Mouse (Mus musculus): ENCODE results near the gene E330014E10Rik.
"Not testable (repeated sequence)": the region's sequence is repeated elsewhere in the genome, so short reads cannot be mapped to it uniquely, and the experiment has no call there.

The E330014E10Rik gene

DNA sequence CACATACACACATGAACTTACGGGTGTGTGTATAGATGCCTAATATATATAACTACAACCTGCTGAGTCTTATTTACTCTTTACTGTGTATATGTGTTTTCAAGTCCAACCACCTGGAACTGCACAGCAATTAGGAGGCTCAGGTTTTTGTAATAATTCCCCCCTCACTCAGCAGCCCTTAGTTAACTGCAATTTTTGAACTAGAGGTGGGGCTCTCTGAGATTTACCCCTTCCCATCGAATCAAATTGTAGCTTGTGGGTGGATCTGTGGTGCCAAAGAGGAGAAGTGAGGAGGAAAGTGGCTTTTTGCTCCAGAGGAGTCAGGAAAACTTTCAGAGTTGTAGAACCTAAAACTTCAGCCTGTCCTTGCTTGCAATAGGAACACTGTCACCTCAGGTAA is at the start of gene E330014E10Rik:
E330014E10Rik (plus strand) TSS at position 301 of the 400 bp plus-strand sequence.
- DNase-seq (ENCODE audit: low spot score in 2 of 2): not testable (repeated sequence)

DNA sequence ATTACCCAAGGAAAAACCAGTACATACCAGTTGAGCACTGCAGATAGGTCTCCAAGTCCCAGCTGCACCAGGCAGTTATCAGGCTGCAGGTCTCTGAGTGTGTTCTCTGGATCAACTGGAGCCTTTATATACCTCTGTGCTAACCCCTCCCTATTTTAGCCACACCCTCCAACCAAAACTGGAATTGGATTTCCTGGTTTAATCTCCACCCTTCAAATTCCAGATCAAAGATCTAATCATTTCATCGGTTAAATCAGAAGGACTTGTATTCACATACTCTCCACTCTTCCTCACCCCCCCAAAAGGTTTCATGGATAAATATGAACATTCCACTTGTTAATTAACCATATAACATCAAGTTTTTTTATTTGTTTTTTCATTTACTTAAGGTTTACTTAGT is 39.7 kb upstream of the E330014E10Rik start, which contains the start of gene Gm7978:
Gm7978 (minus strand) TSS at position 101 of the 400 bp plus-strand sequence.
- DNase-seq (ENCODE audit: low spot score in 2 of 2): not testable (repeated sequence)

DNA sequence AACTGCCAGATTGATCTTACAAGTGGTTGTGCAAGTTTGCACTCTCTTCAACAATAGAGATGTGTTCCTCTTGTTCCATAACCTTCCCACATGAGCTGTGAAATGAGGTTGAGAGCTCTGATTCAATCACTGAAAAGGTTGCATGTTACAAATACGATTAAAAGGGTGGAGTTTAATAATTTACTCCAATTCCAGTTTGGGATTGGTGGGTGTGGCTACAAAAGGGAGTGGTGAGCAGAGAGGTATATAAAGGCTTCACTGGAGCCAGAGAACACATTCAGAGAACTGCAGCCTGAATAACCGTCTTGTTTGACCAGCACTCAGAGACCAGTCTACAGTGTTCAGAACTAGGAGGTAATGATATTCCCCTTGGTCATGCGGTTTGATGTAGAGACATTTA is 34.1 kb upstream of the E330014E10Rik start, which contains the start of gene Gm7982:
Gm7982 (plus strand) TSS at position 301 of the 400 bp plus-strand sequence.
- DNase-seq (ENCODE audit: low spot score in 2 of 2): not testable (repeated sequence)

DNA sequence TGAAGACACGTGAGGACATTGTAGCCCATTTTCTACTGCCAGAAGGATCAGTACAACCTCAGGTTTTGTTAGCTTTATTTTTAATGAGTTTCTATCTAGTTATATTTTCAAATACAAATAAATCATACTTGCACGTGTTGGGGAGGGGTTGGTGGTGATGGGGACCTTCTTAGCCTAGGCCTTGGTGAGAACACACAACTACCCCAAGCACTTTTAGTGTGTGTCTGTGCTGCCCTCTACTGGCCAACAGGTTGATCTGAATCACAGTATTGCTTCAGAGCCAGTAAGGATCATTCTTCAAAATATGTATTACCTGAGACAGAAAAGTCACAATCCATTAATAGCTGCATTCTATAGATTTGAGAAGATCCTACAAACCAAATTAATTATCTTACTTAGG is 35.1 kb downstream of the E330014E10Rik start:
- not testable (repeated sequence) for DNase-seq (ENCODE audit: low spot score in 2 of 2)

DNA sequence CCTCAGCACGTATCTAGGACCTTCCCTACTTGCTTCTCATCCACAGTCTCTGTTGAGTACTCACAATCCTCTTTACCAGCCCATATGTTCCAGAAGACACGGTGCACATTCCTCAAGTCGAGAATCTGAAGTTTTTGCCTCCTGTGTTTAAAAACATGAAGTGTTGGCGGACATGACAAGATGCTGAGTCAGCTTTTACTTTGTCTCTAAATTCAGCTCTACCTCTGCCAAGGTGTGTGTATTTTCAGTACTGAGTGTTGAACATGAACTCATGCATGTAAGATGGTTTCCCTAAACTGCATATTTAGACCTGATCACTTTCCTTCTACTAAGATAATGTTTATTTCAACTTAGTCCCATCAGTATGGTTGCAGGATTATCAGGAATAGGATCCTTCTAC is 60.8 kb downstream of the E330014E10Rik start:
- DNase-seq (ENCODE audit: low spot score in 2 of 2): no peak

DNA sequence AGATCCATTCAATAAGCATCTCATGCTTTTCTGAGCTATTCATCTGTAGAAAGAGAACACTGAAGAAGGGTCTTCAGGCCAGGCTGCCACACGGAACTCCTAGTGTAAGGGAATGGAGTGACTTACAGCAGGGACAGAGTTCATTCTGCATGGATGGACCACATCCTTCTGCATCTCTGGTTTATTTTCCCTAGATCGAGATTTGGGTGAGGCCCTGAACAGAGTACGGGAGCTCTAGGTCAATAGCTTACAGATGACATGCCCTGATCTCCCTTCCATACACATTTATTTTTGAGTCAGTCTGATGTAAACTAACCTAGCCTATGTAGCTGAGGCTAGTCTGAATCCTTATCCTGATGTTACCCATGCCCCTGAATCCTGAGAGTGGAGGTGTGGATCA is 78.2 kb downstream of the E330014E10Rik start:
- DNase-seq (ENCODE audit: low spot score in 2 of 2): no peak

Data from urinary bladder, postnatal 4 days (tissue).